Mouse (Mus musculus) Patski (cell line): ENCODE data around the gene Ficd. TPM values are rescaled to one million over a fixed set of nuclear protein-coding genes. Genes with fewer than 3 reads are reported as not detected.
"Not testable (repeated sequence)": the region's sequence is repeated elsewhere in the genome, so short reads cannot be mapped to it uniquely, and the experiment has no call there.

ENCODE experiments used
- ATAC-seq: fragments of 100-300 bp; one replicate; pipeline ENCODE4 v1.8.0; 2021
- CTCF ChIA-PET: fragments of 350-600 bp; sonication (Branson Sonifier 250); formaldehyde crosslinking; loops from one replicate; lab custom pipeline; 2022; ENCODE audit warnings: inconsistent platforms; lab: Charles Lee
- POLR2A ChIA-PET: fragments of 350-600 bp; sonication (Branson Sonifier 250); formaldehyde crosslinking; loops from one replicate; lab custom pipeline; 2022; ENCODE audit warnings: antibody characterized with exemption, inconsistent platforms; lab: Charles Lee
- DNase-seq: peaks from one replicate; pipeline ENCODE4 v3.0.0-alpha.2; 2011; ENCODE audit warnings: low read depth, low spot score
- H3K27me3 ChIP-seq: fragments of 371-371 bp; one replicate; pipeline ENCODE4 v1.5.1; 2021
- CTCF ChIP-seq: fragments of 100-300 bp; IDR thresholded peaks from one replicate; pipeline ENCODE4 v1.5.1; 2021
- in situ Hi-C: fragments of 300-500 bp; cut with MboI; formaldehyde crosslinking; loops from 3 replicates; pipeline ENCODE4 v1.11.1; 2018; ENCODE audit warnings: low pct_unique_long_range_greater_than_20kb, mixed read lengths
- polyA plus RNA-seq: library from polyadenylated mRNA; unstranded; gene quantifications from one replicate; pipeline ENCODE4 v1.2.3, GENCODE M21; 2021

Ficd gene
- polyA plus RNA-seq, 1 experiment from 2014 or later: 8.5 TPM

GRCm38 (mm10) chr5:113780763-113781162 is 45.2 kb downstream of the Ficd start:
- no peak for ATAC-seq
- no peak for DNase-seq
- CTCF ChIA-PET: no interaction called here
- in situ Hi-C loops: no loop called here
- POLR2A ChIA-PET: no interaction called here
- no peaks in the 10 kb centered on the region for H3K27me3 ChIP-seq
- TF ChIP-seq CTCF: no peak

GRCm38 (mm10) chr5:113781254-113781653 is 45.7 kb downstream of the Ficd start:
- ATAC-seq (no peak), DNase-seq (no peak)
- no peaks in the 10 kb centered on the region for H3K27me3 ChIP-seq
- CTCF ChIA-PET: no interaction called here
- TF ChIP-seq CTCF: no peak
- POLR2A ChIA-PET: no interaction called here
- in situ Hi-C loops: no loop called here

- ChIA-PET POLR2A (no interaction called here), CTCF (interaction anchor here (3.4 kb wide), 1 partner anchor 8 kb away, joined by 16 read pairs; the partner anchor contains the start of gene Iscu)
- ATAC-seq: no peak
- H3K27me3 ChIP-seq: no peaks in the 10 kb centered on the region
- DNase-seq: no peak
- no peak for TF ChIP-seq CTCF
- in situ Hi-C loops: no loop called here
Observed at GRCm38 (mm10) chr5:113781875-113782274, 46.3 kb downstream of the Ficd start.

GRCm38 (mm10) chr5:113782624-113783023 is 47.0 kb downstream of the Ficd start:
- ATAC-seq (no peak), DNase-seq (no peak)
- H3K27me3 ChIP-seq: no peaks in the 10 kb centered on the region
- in situ Hi-C loops: no loop called here
- POLR2A ChIA-PET: no interaction called here
- CTCF ChIA-PET: interaction anchor here (0.8 to 3.4 kb wide), 2 partner anchors 9 to 21 kb away, joined by 3 to 16 read pairs; partner anchors contain the start of gene Iscu
- no peak for TF ChIP-seq CTCF

GRCm38 (mm10) chr5:113783581-113784001 is 48.0 kb downstream of the Ficd start:
- DNase-seq (no peak), ATAC-seq (no peak)
- TF ChIP-seq CTCF: no peak
- H3K27me3 ChIP-seq: no peaks in the 10 kb centered on the region
- in situ Hi-C loops: no loop called here
- ChIA-PET CTCF (interaction anchor here (0.9 to 3.4 kb wide), 2 partner anchors 10 to 33 kb away, joined by 3 to 16 read pairs; partner anchors contain the start of gene Iscu), POLR2A (interaction anchor here (0.9 kb wide), 1 partner anchor 17 kb away, joined by 3 read pairs; the partner anchor contains the start of gene Tmem119)

GRCm38 (mm10) chr5:113784104-113784503 is 48.5 kb downstream of the Ficd start:
- H3K27me3 ChIP-seq, in situ Hi-C loops, ATAC-seq, DNase-seq: not testable (repeated sequence)
- ChIA-PET POLR2A (interaction anchor here (0.9 kb wide), 1 partner anchor 16 kb away, joined by 3 read pairs; the partner anchor contains the start of gene Tmem119), CTCF (interaction anchor here (0.9 to 3.4 kb wide), 2 partner anchors 10 to 32 kb away, joined by 3 to 16 read pairs; partner anchors contain the start of gene Iscu)

GRCm38 (mm10) chr5:113786985-113787384 is 51.4 kb downstream of the Ficd start:
- no peak for ATAC-seq
- ChIA-PET POLR2A (no interaction called here), CTCF (no interaction called here)
- H3K27me3 ChIP-seq: peaks cover 5% of the 10 kb centered on the region
- no peak for TF ChIP-seq CTCF
- in situ Hi-C loops: no loop called here
- DNase-seq: no peak

GRCm38 (mm10) chr5:113788645-113789044 is 53.0 kb downstream of the Ficd start:
- ChIA-PET CTCF (interaction anchor here (1.1 kb wide), 1 partner anchor 13 kb away, joined by 3 read pairs; no protein-coding TSS in a partner anchor), POLR2A (no interaction called here)
- no peak for TF ChIP-seq CTCF
- H3K27me3 ChIP-seq: peaks cover 5% of the 10 kb centered on the region
- no peak for ATAC-seq
- in situ Hi-C loops: no loop called here
- no peak for DNase-seq

- in situ Hi-C loops: no loop called here
- ChIA-PET CTCF (interaction anchor here (1.1 kb wide), 1 partner anchor 14 kb away, joined by 3 read pairs; no protein-coding TSS in a partner anchor), POLR2A (no interaction called here)
- no peak for TF ChIP-seq CTCF
- H3K27me3 ChIP-seq: peaks cover 7% of the 10 kb centered on the region
- DNase-seq (no peak), ATAC-seq (no peak)
Observed at GRCm38 (mm10) chr5:113789075-113789788, 53.6 kb downstream of the Ficd start.

Other genes with a start within 250 kb of the Ficd start
- 0.28 TPM for gene Wscd2, start 245.5 kb upstream of the Ficd start, polyA plus RNA-seq
- gene Cmklr1, start 85.4 kb upstream of the Ficd start, polyA plus RNA-seq: not detected
- gene 1700069L16Rik, start 11.0 kb upstream of the Ficd start, polyA plus RNA-seq: not detected
- 63.4 TPM for gene Sart3, start 36.7 kb downstream of the Ficd start, polyA plus RNA-seq
- gene Iscu, start 36.9 kb downstream of the Ficd start, polyA plus RNA-seq: 189 TPM
- not detected for gene Tmem119, start 64.7 kb downstream of the Ficd start, polyA plus RNA-seq
- gene Selplg, start 96.8 kb downstream of the Ficd start, polyA plus RNA-seq: 0.04 TPM
- 160 TPM for gene Coro1c, start 173.0 kb downstream of the Ficd start, polyA plus RNA-seq